Mouse (Mus musculus) embryonic stem cell, embryonic (primary cell): ENCODE measurements around the gene Cacna1h.

Experiments used
- CTCF ChIA-PET, 4 experiments: fragments of 300-600 bp in 2 of 4; fragments of 350-600 bp in 2 of 4; sonication (Branson Sonifier 250); formaldehyde crosslinking; loops; one replicate each; lab custom pipeline; 2022; ENCODE audit warnings: inconsistent platforms in 2 of 4; lab: Charles Lee
- POLR2A ChIA-PET, 4 experiments: fragments of 300-600 bp in 2 of 4; fragments of 350-600 bp in 2 of 4; sonication (Branson Sonifier 250); formaldehyde crosslinking; loops; one replicate each; lab custom pipeline; 2022; ENCODE audit warnings: antibody characterized with exemption in 4 of 4, inconsistent platforms in 1 of 4; lab: Charles Lee

Cacna1h gene

DNA sequence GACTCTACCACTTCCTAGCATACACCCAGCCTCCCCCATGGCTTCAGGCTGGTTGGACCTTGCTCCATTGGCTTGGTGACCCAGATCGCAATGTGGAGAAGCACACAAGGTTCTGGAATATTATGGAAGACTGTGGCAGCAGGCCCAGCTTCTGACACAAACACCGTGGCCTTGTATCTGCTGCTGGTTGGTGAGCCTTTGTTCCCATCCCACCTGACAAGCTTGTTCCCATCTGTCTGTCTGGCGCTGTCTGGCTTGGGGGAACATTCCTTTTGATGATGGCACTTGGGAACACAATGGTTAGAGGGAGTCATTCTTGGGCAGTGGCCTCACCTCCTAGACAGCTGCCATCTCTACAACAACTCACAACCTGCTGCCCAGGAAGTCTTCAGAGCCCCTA lies 12.6 kb downstream of the Cacna1h start:
- ChIA-PET POLR2A (interaction anchor here in 2 of 4 experiments (0.6 to 1.1 kb wide), 5 partner anchors 10 to 301 kb away, joined by 3 to 4 read pairs (median 3); partner anchors contain the start of gene Cacna1h (in 1 of the 2)), CTCF (interaction anchor here (0.6 to 1.4 kb wide), 5 partner anchors 10 to 675 kb away, joined by 3 to 5 read pairs (median 4); no protein-coding TSS in a partner anchor)

GRCm38 (mm10) chr17:25418926-25419325 lies 14.7 kb downstream of the Cacna1h start:
- POLR2A ChIA-PET = interaction anchor here in 1 of 4 experiments (0.6 kb wide), 1 partner anchor 891 kb away, joined by 3 read pairs; the partner anchor contains the start of gene Traf7
- CTCF ChIA-PET = interaction anchor here in 1 of 4 experiments (0.9 to 1.1 kb wide), 3 partner anchors 13 to 89 kb away, joined by 3 to 4 read pairs (median 3); no protein-coding TSS in a partner anchor

DNA sequence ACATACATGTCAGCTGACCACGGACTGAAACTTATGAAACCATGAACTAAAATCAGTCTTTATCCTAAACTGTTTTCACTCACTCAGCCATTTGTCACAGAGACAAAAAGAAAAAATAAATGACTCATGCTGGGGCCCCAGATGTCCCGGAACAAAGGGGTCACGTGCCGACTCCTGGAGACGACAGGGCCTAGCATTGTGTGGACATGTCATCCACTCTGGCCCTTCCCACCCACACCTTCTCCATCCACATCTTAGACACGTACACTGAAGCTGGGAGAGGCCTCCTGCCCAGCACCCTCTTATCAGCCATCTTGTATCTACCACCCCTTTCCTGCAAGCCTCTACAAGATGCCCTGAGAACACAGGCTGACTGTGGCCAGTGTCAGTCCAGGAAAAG lies 15.6 kb downstream of the Cacna1h start:
- ChIA-PET CTCF (interaction anchor here in 1 of 4 experiments (1.1 kb wide), 1 partner anchor 20 kb away, joined by 4 read pairs; no protein-coding TSS in a partner anchor), POLR2A (no interaction called here)

GRCm38 (mm10) chr17:25416219-25416618 lies 17.4 kb downstream of the Cacna1h start:
- ChIA-PET POLR2A (interaction anchor here in 2 of 4 experiments (0.6 to 2.1 kb wide), 6 partner anchors 11 to 53 kb away, joined by 3 to 6 read pairs (median 3); no protein-coding TSS in a partner anchor), CTCF (interaction anchor here in 2 of 4 experiments (0.5 to 0.7 kb wide), 2 partner anchors 26 to 127 kb away, joined by 3 to 5 read pairs; no protein-coding TSS in a partner anchor)

DNA sequence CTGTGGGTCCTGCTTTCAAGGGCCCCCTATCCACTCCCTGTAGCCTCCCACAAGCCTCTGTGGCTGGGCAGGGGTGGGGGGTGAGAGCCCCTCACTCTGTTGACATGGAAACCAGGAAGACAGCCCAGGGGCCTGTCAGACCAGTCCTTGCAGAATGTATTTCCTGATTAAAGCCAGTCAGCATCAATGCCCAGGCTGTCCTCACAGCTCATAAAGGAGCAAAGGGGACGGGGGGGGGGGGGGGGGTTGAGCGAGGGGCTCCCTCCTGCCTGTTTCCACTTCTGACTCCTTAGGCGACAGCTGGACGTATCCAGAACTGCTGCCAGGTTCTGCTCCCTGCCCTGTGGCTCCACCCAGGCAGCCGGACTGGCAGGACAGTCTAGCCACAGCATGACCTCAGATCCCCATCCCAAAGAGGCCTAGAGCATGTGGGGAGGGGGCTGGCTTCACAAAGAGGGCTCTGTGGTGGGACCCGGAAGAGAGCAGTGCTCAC lies 18.1 kb downstream of the Cacna1h start:
- CTCF ChIA-PET = interaction anchor here in 2 of 4 experiments (0.5 to 0.6 kb wide), 2 partner anchors 127 to 787 kb away, joined by 5 read pairs; no protein-coding TSS in a partner anchor
- POLR2A ChIA-PET = interaction anchor here in 2 of 4 experiments (0.6 to 2.1 kb wide), 5 partner anchors 9 to 453 kb away, joined by 3 to 6 read pairs (median 4); partner anchors contain the start of gene Mcrip2 (in 1 of the 2)

GRCm38 (mm10) chr17:25414917-25415316 lies 18.7 kb downstream of the Cacna1h start:
- ChIA-PET POLR2A (interaction anchor here in 2 of 4 experiments (0.6 to 2.1 kb wide), 4 partner anchors 9 to 454 kb away, joined by 3 to 6 read pairs (median 4); partner anchors contain the start of gene Mcrip2 (in 1 of the 2)), CTCF (interaction anchor here in 1 of 4 experiments (0.6 kb wide), 1 partner anchor 786 kb away, joined by 5 read pairs; no protein-coding TSS in a partner anchor)

DNA sequence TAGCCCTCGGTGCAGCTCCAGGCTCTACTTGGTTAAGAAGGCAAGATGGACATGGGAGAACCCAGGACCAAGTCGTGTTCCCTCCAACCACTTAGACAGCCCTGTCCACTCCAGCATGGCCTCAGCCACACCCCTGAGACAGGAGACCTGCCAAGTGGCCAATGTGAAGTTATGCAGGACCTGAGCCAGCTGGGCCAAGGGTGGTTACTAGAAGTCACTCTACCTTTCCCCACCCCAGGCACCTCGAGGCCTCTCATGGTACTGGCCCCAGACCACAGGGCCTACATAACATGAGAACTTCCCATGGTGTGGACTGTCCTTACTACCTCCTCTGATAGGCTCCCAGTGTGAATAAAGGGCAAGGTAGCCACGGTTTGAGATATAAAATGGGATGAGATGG lies 19.4 kb downstream of the Cacna1h start:
- ChIA-PET POLR2A (interaction anchor here in 2 of 4 experiments (0.6 to 2.1 kb wide), 3 partner anchors 9 to 22 kb away, joined by 3 to 6 read pairs (median 4); no protein-coding TSS in a partner anchor), CTCF (interaction anchor here in 1 of 4 experiments (0.6 kb wide), 1 partner anchor 33 kb away, joined by 3 read pairs; no protein-coding TSS in a partner anchor)

- POLR2A ChIA-PET = interaction anchor here in 2 of 4 experiments (0.7 to 1.1 kb wide), 3 partner anchors 10 to 159 kb away, joined by 3 read pairs; partner anchors contain the start of gene Sox8 (in 1 of the 2)
- CTCF ChIA-PET = interaction anchor here (0.5 to 1.5 kb wide), 8 partner anchors 8 to 369 kb away, joined by 3 to 6 read pairs (median 4); partner anchors contain the start of gene Sox8 (in 1 of the 4)
Observed at GRCm38 (mm10) chr17:25411251-25411650, 22.3 kb downstream of the Cacna1h start.

GRCm38 (mm10) chr17:25410786-25411185 lies 22.8 kb downstream of the Cacna1h start:
- CTCF ChIA-PET = interaction anchor here (0.5 to 1.5 kb wide), 10 partner anchors 9 to 369 kb away, joined by 3 to 6 read pairs (median 3); partner anchors contain the start of gene Sox8 (in 1 of the 4)

DNA sequence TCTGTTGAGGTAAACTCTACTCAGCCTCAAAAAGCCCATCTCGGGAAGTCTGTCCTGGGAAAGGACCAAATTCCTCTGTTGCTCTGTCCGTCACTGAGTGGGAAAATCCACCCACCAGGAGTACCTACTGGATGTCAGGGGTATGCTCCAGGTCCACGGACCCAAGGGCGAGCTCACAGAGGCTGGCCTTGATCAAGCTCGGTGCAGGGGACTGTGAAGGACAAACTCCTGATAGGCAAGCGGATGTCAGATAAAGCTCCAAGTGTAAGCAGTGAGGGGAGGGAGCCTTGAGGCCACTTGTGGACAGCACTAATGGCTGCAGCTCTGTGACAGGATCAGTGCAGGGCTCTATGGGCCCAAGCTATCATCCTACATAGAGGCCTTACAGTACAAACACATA lies 23.4 kb downstream of the Cacna1h start:
- ChIA-PET POLR2A (interaction anchor here in 2 of 4 experiments (1.0 to 1.1 kb wide), 2 partner anchors 34 to 161 kb away, joined by 3 read pairs; partner anchors contain the start of gene Sox8 (in 1 of the 2)), CTCF (interaction anchor here (0.6 to 1.5 kb wide), 7 partner anchors 10 to 77 kb away, joined by 3 to 4 read pairs (median 3); no protein-coding TSS in a partner anchor)

More at GRCm38 (mm10) chr17:25410786-25411185, 22.8 kb downstream of the Cacna1h start:
- POLR2A ChIA-PET = interaction anchor here in 2 of 4 experiments (0.7 to 1.1 kb wide), 4 partner anchors 10 to 160 kb away, joined by 3 read pairs; partner anchors contain the start of gene Sox8 (in 1 of the 2)

DNA sequence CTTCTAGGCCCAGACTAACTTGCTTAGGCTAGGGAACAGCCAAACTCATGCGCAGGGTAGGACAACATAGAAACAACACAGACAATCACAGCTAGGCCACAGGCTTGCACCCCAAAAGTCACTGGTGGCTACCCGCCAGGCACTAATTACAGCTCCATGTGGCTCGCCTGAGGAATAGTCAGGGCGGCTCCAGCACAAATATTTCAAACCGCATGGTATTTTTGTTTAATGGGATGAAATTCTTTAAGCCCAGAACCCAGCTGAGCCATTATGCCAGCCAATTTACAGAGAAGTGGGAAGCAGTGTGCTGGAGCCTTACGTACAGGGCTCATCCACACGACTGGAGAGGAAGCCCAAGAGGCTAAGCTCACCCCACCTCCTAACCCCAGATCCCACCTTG lies 24.0 kb downstream of the Cacna1h start:
- POLR2A ChIA-PET = no interaction called here
- CTCF ChIA-PET = interaction anchor here in 2 of 4 experiments (0.6 to 1.2 kb wide), 3 partner anchors 11 to 67 kb away, joined by 3 to 4 read pairs (median 4); no protein-coding TSS in a partner anchor

DNA sequence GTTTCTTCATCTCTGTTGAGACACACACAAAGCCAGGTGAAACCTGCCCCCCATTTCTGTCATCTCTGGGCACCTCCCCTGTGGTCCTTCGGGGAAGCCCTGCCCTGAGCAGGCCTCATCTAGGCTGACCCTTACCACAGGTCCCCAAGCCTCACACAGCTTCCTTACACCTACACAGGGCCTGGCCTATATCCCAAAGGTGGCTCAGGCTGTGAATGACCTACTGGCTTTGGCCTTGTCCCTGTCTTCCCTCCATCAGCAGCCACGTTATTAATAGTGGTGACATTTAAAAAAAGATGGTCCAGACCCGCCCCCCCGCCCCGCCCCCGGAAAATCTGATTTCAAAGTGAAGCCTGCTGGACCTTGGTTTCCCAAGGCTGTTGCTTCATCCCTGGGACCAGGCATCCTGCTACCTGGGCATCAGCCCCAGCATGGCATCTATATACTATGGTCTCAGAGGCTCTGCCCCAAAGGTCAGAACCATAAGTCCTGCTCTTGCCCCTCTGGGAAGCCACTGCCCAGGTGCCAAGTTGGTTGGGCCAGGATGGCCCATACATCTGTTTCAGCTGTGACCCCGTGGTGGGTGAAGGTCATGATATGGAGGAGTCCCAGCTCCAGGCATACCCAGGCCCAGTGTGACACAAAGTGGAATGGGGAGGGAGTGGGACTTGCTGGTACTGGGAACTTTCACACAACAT lies 25.1 kb downstream of the Cacna1h start:
- ChIA-PET POLR2A (interaction anchor here in 1 of 4 experiments (0.6 kb wide), 1 partner anchor 246 kb away, joined by 3 read pairs; no protein-coding TSS in a partner anchor), CTCF (interaction anchor here in 1 of 4 experiments (0.6 kb wide), 1 partner anchor 791 kb away, joined by 3 read pairs; no protein-coding TSS in a partner anchor)

- ChIA-PET POLR2A (interaction anchor here in 2 of 4 experiments (0.5 to 0.7 kb wide), 2 partner anchors 20 to 311 kb away, joined by 3 read pairs; no protein-coding TSS in a partner anchor), CTCF (no interaction called here)
Observed at GRCm38 (mm10) chr17:25407352-25407751, 26.2 kb downstream of the Cacna1h start.

DNA sequence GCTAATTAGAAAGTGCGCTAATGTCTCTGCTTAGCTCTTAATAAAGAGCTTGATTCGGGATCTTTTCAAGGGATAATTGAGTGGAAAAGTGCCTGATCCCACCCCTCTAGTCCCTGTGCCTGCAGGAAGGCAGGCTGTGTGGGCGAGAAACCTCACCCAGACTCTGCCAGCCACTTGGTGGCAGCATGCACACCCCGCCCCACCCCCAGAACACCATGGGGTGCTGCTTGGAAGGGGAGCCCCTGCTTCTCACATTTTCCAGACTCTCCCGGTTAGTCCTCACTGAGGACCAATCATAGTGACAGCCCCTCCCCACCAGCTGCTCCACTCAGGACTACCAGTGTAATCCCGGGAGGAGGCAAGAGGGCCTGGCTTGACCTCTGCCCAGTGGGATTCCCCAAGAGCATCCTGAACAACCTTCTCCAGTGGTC lies 27.6 kb downstream of the Cacna1h start:
- CTCF ChIA-PET = interaction anchor here in 3 of 4 experiments (0.7 to 1.8 kb wide), 8 partner anchors 8 to 1578 kb away, joined by 3 to 8 read pairs (median 3); partner anchors contain the start of gene Cacna1h (in 2 of the 3)
- POLR2A ChIA-PET = interaction anchor here in 2 of 4 experiments (0.7 to 1.8 kb wide), 12 partner anchors 9 to 455 kb away, joined by 3 to 8 read pairs (median 3); partner anchors contain the start of genes Cacna1h (in 1 of the 2), Lmf1 (in 1 of the 2), Ube2i (in 1 of the 2) and Wdr90 (in 1 of the 2)

DNA sequence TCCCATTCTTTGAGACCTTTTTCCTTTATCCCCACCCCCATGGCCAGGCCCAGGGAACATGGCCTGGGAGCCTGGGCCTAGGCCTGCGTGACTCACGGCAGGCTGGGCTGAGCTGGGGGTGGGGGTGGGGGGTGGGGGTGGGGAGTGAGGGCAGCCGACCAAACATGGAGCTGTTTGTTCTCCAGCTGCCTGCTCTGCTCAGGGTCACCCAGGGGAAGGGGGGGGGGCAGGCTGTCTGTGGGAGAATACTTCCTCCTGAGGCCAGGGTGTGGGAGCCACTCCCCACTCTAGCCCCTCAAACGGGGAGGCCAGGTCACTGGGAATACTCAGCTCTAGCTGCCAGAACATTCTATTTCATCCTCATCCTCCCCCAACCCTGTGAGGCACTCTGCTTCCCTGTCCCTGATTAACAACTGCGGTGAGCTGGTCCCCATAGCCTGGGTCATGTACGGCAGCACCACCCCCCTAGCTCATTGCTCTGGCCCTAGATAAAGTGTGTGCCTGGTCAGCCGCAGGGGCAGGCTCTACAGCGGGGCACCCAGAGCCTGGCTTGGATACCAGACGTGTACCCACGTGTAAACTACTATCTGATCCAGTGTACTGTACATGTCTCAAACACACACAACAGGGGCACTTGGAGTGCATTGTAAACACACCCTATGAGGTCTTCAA lies 28.2 kb downstream of the Cacna1h start:
- POLR2A ChIA-PET = interaction anchor here (0.6 to 1.8 kb wide), 25 partner anchors 9 to 456 kb away, joined by 3 to 8 read pairs (median 3); partner anchors contain the start of genes Cacna1h (in 1 of the 4), Haghl (in 1 of the 4), Lmf1 (in 1 of the 4) and Sox8 (in 1 of the 4)
- CTCF ChIA-PET = interaction anchor here (0.5 to 1.8 kb wide), 18 partner anchors 8 to 1578 kb away, joined by 3 to 11 read pairs (median 4); partner anchors contain the start of gene Cacna1h (in 2 of the 4)

DNA sequence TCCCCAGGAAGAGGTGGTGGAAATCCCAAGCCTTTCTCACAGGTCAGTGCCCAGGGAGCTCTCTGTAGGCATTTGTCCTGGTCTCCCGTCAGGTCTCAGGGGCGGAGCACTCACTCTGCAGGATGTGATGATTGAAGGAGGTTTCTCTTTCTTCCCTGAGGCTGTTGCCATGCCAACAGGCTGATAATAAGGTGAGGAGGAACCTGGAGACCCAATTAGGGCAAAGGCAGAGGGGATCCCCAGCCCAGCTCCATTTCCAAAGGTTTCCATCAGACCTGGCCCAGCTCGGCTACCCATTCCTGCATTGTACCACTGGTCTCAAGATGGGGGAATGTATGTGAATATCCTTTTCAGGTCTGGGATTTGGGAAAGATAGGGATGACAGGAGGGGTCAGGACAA lies 29.4 kb downstream of the Cacna1h start:
- CTCF ChIA-PET = interaction anchor here in 2 of 4 experiments (0.5 to 1.5 kb wide), 2 partner anchors 104 to 130 kb away, joined by 4 to 5 read pairs; partner anchors contain the start of gene Ube2i (in 1 of the 2)
- POLR2A ChIA-PET = interaction anchor here in 3 of 4 experiments (0.6 to 1.7 kb wide), 11 partner anchors 11 to 457 kb away, joined by 3 to 8 read pairs (median 4); partner anchors contain the start of genes Lmf1 (in 1 of the 3) and Wdr90 (in 1 of the 3)
